Mouse (Mus musculus): Measurements from ENCODE around the gene Ovca2. TPM values are rescaled to one million over a fixed set of nuclear protein-coding genes. Genes with fewer than 3 reads are reported as not detected.

Ovca2 gene
- total and polyA plus RNA-seq, 2 experiments from 2014 or later: 11.7 to 17.6 TPM

DNA sequence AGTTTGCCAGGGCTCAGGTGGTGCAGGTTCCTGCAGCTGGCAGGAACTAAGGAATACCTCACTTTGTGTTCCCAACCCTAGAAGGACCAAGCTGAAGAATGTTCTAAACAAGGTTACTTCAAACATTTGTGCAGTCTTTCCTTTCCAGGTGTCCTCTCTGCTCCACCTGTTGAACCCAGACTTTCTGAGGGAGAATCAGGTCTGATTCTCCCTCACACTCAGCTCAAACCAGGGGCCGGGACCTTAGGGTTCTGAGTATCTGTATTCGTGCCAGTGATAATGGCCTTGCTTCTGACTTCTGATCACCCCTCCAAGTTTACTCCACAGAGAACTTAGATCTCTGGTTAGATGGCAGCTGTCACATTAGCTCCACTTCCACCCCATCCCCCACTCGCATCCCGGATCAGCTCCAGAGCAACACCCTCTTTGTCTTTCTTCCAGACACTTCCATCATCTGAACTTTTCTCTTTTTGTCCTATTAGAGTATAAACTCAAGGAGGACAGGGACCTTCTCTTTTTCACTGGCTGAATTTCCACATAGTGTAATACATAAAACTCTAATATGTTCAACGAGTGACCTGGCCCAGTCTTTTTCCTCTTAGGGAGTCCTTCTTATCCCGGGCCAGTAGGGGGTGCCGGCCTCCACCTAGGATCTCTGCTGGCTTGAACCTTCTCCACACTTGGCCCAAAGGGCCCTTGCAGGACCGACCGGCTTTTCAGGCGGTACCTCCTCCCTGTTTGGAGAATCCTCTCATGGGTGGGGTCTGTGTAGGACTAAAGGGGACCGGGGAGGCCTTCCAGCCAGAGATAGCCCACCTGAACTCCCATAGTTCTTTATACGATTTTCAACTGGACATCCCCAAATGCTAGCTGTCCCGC is 13.9 kb upstream of the Ovca2 start:
- peak overlapping the region; percentile 55; the same call in 1 of the 2 replicates for H3K4me3 ChIP-seq (ENCODE audit: low read length)
- peak; percentile 52 for ATAC-seq
- peak overlapping the region; percentile 54; the same call in 1 of the 2 replicates for H3K9ac ChIP-seq (replicated peaks; ENCODE audit: low read length)
- H3K27ac ChIP-seq: 0 out of 2 replicates have a peak overlapping the region, but pooled peaks have one; percentile 32
- WGBS: 24% methylated on average over 13 of the region's 13 CpGs
- H3K27me3 ChIP-seq (ENCODE audit: insufficient read depth, low read length): peaks cover 3% of the 10 kb centered on the region; the same call in 1 of the 2 replicates
- no peaks in the 10 kb centered on the region for H3K36me3 ChIP-seq (ENCODE audit: insufficient read depth, low read length)
- TF ChIP-seq CTCF (IDR thresholded peaks at IDR 0.05; ENCODE audit: low read depth): peak; percentile 84
- no peaks in the 10 kb centered on the region; the same call in 1 of the 2 replicates for H3K4me1 ChIP-seq (ENCODE audit: insufficient read depth, low read length)
- H3K4me2 ChIP-seq (ENCODE audit: low read depth, low read length): peak overlapping the region; percentile 69
- DNase-seq (ENCODE audit: low spot score): peak; percentile 87
- H3K9me3 ChIP-seq (ENCODE audit: low read length): no peaks in the 10 kb centered on the region

DNA sequence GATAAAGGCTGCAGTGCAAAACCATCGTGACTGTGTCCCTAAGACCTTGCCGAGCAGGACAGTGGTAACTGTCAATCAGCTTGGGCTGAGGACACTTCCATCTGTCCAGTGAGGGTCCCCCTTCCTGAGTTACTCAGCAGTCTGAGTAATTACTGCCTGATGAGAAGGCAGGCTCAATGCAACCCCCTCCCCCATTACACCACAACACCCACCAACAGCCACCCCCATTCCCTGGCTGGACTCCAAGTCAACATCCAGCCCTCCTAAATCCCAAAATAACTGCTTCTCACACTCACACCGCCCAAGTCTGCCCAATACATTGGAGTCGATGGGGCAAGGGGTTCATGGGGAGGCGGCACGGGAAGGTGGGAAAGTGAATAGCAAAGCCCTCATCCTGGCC is 13.2 kb upstream of the Ovca2 start:
- H3K4me3 ChIP-seq (ENCODE audit: low read length): no peak overlapping the region
- H3K4me1 ChIP-seq (ENCODE audit: insufficient read depth, low read length): no peaks in the 10 kb centered on the region; the same call in 1 of the 2 replicates

DNA sequence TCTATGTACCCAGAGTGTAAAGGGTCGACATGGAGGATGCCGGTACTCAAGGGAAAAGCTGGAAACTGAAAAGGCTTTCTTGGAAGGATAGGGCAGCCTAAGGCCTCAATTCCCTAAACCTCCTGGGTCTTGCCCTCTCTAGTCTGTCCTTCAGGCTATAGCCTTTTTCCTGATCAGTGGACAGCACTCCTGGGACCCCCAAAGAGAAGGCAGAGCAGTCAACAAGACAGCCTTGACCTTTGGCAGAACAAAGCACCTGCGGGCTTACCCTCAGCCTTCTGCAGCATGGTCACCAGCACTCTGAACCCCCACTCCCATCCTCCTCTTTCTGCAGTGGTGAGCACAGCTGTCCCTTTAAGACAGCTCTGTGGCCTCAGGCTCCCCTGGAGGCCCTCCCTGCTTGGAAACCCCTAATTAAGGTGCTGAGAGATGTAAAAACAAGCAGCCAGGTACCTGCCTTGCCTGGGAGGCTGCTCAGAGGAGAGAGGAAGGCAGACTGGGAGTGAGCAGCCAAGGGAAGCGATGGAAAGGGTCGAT is 12.3 kb upstream of the Ovca2 start, which contains the start of gene Dph1:
Dph1 (minus strand) TSS at position 337 of the 537 bp plus-strand sequence.
- TF ChIP-seq CTCF (IDR thresholded peaks at IDR 0.05; ENCODE audit: low read depth): no peak
- WGBS: 49% methylated on average over 5 of the region's 5 CpGs

More for the DNA sequence above, 13.2 kb upstream of the Ovca2 start:
- Histone ChIP-seq H3K27me3 (ENCODE audit: insufficient read depth, low read length) (peaks cover 3% of the 10 kb centered on the region; the same call in 1 of the 2 replicates), H3K9ac (replicated peaks; ENCODE audit: low read length) (no peak overlapping the region), H3K36me3 (ENCODE audit: insufficient read depth, low read length) (no peaks in the 10 kb centered on the region), H3K4me2 (ENCODE audit: low read depth, low read length) (no peak overlapping the region), H3K9me3 (ENCODE audit: low read length) (no peaks in the 10 kb centered on the region), H3K27ac (no peak overlapping the region)
- TF ChIP-seq CTCF (IDR thresholded peaks at IDR 0.05; ENCODE audit: low read depth): no peak
- WGBS: 56% methylated on average over 6 of the region's 6 CpGs
- DNase-seq (ENCODE audit: low spot score) (no peak), ATAC-seq (no peak)

DNA sequence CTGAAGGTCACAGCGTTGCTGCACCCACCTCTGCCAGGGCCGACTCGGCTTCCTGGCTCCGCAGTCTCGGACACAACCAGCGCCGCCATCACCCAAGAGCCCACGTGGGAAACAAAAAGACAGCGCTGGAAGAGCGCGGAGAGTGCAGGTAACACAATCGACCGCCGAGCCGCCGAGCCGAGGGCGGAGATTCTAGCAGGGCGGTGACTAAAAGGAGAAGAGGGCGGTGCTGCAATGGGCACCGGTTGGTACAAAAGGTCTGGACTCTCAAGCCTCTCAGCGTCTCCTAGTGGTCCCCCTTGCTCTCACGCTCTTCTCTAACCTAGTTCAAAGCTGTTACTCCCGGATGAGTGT is 11.7 kb upstream of the Ovca2 start:
- Histone ChIP-seq H3K4me3 (ENCODE audit: low read length) (peak overlapping the region; percentile 85), H3K9ac (replicated peaks; ENCODE audit: low read length) (peak overlapping the region; percentile 70), H3K4me2 (ENCODE audit: low read depth, low read length) (peak overlapping the region; percentile 95), H3K27ac (no peak overlapping the region), H3K36me3 (ENCODE audit: insufficient read depth, low read length) (no peaks in the 10 kb centered on the region), H3K9me3 (ENCODE audit: low read length) (no peaks in the 10 kb centered on the region), H3K27me3 (ENCODE audit: insufficient read depth, low read length) (peaks cover 3% of the 10 kb centered on the region; the same call in 1 of the 2 replicates), H3K4me1 (ENCODE audit: insufficient read depth, low read length) (no peaks in the 10 kb centered on the region; the same call in 1 of the 2 replicates)
- DNase-seq (ENCODE audit: low spot score): peak; percentile 92
- peak; percentile 55 for TF ChIP-seq CTCF (IDR thresholded peaks at IDR 0.05; ENCODE audit: low read depth)
- WGBS: 1% methylated on average over 24 of the region's 24 CpGs
- peak; percentile 86 for ATAC-seq

More for the DNA sequence above, 12.3 kb upstream of the Ovca2 start, which contains the start of gene Dph1:
- Histone ChIP-seq H3K4me2 (ENCODE audit: low read depth, low read length) (peak within 1 kb of the TSS; percentile 95), H3K4me1 (ENCODE audit: insufficient read depth, low read length) (no peaks in the 10 kb centered on the region; the same call in 1 of the 2 replicates), H3K9ac (replicated peaks; ENCODE audit: low read length) (peak within 1 kb of the TSS; percentile 70), H3K27ac (no peak within 1 kb of the TSS), H3K9me3 (ENCODE audit: low read length) (no peaks in the 10 kb centered on the region), H3K4me3 (ENCODE audit: low read length) (peak within 1 kb of the TSS; percentile 85), H3K27me3 (ENCODE audit: insufficient read depth, low read length) (peaks cover 3% of the 10 kb centered on the region; the same call in 1 of the 2 replicates), H3K36me3 (ENCODE audit: insufficient read depth, low read length) (no peaks in the 10 kb centered on the region)
- DNase-seq (ENCODE audit: low spot score) (no peak), ATAC-seq (no peak)

DNA sequence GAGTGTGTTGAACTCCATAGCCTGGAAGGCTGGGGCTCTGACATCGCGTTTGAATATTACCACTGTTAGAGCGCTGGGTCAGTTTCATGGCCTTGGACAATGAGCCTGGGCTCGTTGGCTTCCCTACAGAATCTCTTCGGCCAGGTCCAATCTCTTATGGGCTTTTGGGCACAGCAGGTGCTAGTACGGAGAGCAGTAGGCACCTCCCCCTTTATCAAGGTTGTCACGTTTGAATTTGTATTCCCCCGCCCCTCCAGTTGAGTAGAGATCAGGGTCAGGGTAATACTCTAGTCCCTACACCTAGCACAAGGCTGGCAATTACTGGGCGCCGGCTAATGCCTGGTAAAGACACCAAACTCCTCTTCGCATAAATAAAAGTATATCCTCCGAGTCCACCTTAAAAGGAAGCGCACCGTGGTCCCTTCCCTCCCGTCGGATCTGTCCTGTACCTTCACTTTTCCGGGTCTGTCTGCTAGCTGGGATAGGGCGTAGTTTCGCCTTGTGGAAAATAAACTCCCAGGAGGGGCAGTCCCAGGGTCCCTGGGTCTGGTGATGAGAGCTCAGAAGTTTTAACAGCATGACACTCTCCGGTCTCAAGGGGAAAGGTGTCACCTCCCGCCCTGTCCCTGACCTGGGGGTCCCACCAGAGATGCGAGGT is 11.2 kb upstream of the Ovca2 start:
- Histone ChIP-seq H3K9ac (replicated peaks; ENCODE audit: low read length) (peak overlapping the region; percentile 70), H3K27me3 (ENCODE audit: insufficient read depth, low read length) (no peaks in the 10 kb centered on the region), H3K4me2 (ENCODE audit: low read depth, low read length) (peak overlapping the region; percentile 95), H3K9me3 (ENCODE audit: low read length) (no peaks in the 10 kb centered on the region), H3K36me3 (ENCODE audit: insufficient read depth, low read length) (no peaks in the 10 kb centered on the region), H3K27ac (no peak overlapping the region), H3K4me3 (ENCODE audit: low read length) (peak overlapping the region; percentile 85), H3K4me1 (ENCODE audit: insufficient read depth, low read length) (peaks cover 2% of the 10 kb centered on the region)
- under 1% methylated on average over 22 of the region's 22 CpGs for WGBS
- ATAC-seq (peak; percentile 25), DNase-seq (ENCODE audit: low spot score) (no peak)
- TF ChIP-seq CTCF (IDR thresholded peaks at IDR 0.05; ENCODE audit: low read depth): no peak

DNA sequence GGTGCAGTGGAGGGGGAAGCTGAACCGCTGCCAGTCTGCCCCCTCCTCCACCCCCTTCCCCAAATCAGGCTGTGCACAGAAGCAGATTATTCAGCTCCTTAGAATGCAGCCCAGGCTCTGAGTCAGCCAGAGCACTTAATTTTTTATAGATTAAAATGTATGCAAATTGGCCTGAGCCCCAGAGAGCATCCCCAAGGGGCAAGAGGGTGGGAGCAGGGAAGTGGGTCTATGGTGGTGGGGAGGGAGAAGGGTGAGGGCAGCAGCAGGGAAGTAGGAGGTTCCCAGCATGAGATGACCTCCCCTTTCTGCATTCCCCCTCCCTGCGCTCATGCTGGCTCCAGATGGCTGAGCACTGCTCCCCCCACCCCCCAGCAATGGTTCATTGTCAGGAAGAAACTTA is 6.4 kb upstream of the Ovca2 start:
- peaks cover 16% of the 10 kb centered on the region for H3K36me3 ChIP-seq (ENCODE audit: insufficient read depth, low read length)
- ATAC-seq (no peak), DNase-seq (ENCODE audit: low spot score) (no peak)
- H3K4me3 ChIP-seq (ENCODE audit: low read length): no peak overlapping the region
- H3K27me3 ChIP-seq (ENCODE audit: insufficient read depth, low read length): no peaks in the 10 kb centered on the region
- TF ChIP-seq CTCF (IDR thresholded peaks at IDR 0.05; ENCODE audit: low read depth): no peak
- no peak overlapping the region for H3K27ac ChIP-seq
- H3K9me3 ChIP-seq (ENCODE audit: low read length): no peaks in the 10 kb centered on the region
- no peak overlapping the region for H3K9ac ChIP-seq (replicated peaks; ENCODE audit: low read length)
- no peak overlapping the region for H3K4me2 ChIP-seq (ENCODE audit: low read depth, low read length)
- H3K4me1 ChIP-seq (ENCODE audit: insufficient read depth, low read length): peaks cover 3% of the 10 kb centered on the region; the same call in 1 of the 2 replicates
- WGBS: 38% methylated on average over 2 of the region's 2 CpGs

All from hindbrain, postnatal 0 days (tissue).